Mouse (Mus musculus) mesoderm, embryonic 11.5 days (tissue): Measurements from ENCODE around the gene Rab43.
A peak's percentile ranks its signal among the peaks of the same experiment; 100 is the strongest.
"Not testable (repeated sequence)": the region's sequence is repeated elsewhere in the genome, so short reads cannot be mapped to it uniquely, and the experiment has no call there.

Experiments used
- DNase-seq: peaks from one replicate; pipeline ENCODE4 v3.0.0-alpha.2; 2012; ENCODE audit warnings: low read depth, low spot score

The Rab43 gene

DNA sequence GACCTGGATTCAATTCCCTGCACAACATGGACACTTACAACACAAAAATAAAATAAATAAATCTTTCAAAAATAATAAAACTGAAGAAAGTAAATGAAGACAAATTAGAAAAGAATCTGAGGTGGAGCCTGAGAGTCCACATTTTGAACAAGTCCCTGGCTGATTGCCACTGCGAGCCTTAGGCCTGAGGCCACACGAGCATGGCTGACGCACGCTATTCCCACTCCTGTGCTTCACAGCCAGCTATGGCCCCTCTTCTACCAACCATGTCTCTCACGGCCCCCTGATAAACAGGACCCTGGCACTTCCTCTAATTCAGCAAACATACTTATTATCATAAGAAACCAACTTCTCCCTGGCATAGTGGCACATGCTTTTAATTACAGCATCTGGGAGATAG, 25.3 kb downstream of the Rab43 start:
- no peak for DNase-seq

DNA sequence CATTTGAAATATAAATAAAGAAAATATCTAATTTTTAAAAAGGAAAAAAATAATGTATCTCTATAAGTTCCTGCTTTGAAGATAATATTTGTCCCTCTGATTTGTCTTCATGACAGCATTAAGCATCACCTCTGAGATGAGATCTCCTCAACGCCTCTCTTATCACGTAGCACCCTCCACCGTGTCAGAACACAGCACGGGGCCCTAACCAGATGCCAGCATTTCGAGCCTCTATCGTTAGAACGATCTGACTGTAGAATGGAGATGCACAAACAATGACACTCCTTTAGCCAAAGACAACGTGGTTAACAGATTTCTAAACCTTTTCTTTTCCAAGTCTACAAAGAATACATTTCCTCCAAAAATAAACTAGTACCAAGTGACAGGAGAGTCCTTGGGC, 27.9 kb downstream of the Rab43 start:
- DNase-seq, result no peak

DNA sequence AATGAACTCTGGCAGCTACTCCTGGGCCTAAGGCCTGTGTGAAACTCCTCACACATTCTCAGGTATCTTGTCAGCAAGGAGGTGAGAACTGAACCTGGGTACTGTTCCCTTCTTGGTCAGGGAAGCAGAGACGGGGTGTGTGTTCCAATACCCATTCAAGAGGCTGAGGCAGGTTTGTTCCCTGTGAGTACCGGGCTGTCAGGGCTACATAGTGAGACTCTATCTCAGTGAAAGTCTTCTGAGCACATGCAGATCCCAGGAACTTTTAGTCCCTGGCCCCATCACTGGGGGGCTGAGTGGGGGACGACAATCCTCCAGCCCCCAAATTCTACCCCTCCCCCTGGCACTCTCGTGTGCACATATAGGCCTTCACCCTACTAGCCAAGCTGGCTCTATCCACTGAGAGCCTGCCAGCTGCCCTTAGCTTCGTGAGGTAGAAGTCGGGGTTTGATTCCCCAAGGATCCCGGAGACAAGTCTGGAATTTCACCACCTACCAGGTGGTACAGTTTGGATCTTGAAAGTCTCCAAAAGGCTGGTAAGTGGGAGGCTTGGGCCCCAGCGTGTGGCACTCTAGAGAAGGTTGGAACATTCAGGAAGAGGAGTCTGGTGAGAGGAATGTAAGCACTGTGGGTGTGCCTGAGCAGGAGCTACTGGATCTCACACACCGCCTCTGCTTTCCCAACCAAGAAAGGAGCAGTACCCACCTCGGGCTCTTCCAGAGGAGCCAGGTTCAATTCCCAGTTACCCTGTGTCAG, 31.2 kb downstream of the Rab43 start:
- no peak for DNase-seq

DNA sequence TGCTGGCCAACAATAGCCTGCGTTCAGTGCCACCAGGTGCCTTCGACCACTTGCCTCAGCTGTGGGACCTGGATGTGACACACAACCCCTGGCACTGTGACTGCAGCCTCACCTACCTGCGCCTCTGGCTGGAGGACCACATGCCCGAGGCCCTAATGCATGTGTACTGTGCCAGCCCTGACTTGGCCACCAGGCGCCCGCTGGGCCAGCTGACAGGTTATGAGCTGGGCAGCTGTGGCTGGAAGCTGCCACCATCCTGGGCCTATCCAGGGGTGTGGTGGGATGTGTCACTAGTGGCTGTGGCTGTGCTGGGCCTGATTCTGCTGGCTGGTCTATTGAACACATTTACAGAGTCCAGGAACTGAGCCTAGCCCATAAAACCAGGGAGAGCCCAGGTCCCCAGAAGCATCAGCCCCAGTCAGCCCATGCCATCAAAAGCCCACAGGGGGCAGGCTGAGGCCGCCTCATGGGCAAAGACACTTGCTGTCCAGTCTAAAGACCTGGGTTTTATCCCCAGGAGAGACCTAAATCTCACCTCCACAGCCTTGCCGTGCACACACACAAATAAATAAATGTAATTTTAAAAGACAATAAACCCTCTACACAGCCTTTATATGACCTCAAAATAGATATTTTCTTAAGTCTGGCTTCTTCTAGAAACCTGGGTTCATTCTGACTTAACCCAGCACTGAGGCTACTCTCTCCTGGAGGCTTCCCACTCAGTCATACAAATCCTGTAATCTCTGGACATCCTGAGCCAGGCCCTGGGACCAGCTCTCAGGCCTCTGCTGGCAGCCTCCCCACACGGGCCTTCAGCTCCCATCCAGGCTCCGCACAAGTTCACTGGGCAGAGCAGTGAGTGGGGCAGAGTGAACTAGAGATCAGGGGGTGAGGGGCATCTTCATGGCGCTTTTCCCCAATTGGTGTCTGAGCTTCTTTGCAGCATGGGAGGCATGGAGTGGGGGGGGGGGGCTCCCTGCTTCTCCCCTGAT, 32.5 kb downstream of the Rab43 start:
- DNase-seq, result no peak

DNA sequence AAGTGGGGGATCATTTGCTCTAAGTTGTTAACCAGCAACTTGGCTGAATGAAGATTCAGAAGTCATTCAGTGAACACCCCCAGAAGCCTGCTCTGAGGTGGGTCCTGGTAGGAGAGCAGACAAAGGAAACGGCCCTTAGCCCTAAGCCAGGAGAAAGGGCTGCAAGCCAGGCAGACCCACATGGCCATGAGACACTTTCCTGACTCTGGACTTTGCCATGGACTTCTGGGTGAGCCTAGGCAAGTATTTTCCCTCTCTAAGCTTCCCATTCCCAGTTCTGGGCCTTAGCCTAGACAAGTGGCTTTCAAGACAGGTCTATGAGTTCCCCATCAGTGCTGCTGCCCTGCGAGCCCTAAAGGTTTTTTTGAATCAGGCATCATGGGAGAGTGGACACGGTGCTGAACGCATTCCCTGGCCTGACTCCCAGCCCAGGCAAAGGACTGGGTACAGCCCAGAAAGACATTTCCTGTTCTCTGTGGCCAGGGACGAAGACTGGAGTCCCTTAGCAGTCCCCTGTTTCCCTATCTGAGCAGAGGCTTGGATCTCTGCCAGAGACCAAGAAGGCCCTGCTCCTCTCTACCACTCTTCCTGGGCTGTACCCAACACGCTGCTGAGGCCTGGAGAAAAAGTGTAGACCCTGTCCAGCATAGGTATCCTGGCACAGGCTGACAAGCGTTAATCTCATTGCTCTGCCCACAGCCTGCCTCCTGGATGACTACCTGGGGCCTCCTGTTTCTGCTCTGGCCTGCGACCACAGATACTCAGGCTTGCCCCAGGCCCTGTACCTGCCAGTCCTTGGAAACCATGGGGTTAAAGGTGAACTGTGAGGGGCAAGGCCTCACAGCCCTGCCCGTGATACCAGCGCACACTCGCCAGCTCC, 33.4 kb downstream of the Rab43 start:
- DNase-seq, result no peak

DNA sequence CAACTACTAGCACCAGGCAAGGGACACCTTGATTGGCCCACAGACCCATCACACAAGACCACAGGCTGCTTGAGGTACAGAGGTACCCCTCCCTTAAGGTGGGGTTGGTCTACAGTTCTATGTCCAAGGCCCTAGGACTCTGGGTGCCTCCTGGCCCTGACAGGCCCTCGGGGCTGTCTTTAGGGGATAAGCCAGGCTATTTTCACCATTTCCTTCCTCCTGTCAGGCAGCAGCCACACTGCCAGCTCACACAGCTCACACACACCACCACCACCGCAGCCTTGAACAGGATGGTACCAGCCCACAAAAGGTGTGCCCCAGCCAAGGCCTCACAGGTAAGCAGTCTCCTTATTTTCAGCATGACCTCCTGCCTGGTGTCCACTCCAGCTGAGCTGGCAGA, 34.1 kb downstream of the Rab43 start, which contains the start of gene Gp9:
Gene Gp9 (plus strand): TSS at position 231 of the 400 bp plus-strand sequence.
- DNase-seq, result no peak

DNA sequence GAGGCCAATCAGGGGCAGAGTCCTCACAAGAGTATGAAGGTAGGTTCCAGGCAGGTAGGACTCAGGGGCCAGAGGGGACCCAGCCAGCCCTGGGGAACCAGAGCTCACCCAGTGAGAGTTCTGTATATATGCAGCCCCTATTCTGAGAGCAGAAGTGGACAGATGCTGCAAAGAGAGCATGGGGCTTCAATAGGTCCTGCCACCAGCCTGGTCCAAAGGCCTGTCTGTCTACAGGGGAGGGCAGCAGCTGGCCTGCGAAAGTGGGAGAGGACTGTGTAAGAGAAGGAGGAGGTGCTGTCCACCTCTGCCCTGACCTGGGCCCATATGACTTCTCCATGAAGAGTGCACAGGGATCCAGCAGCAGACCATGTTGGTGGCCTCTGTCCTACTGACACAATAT, 35.3 kb downstream of the Rab43 start:
- no peak for DNase-seq

DNA sequence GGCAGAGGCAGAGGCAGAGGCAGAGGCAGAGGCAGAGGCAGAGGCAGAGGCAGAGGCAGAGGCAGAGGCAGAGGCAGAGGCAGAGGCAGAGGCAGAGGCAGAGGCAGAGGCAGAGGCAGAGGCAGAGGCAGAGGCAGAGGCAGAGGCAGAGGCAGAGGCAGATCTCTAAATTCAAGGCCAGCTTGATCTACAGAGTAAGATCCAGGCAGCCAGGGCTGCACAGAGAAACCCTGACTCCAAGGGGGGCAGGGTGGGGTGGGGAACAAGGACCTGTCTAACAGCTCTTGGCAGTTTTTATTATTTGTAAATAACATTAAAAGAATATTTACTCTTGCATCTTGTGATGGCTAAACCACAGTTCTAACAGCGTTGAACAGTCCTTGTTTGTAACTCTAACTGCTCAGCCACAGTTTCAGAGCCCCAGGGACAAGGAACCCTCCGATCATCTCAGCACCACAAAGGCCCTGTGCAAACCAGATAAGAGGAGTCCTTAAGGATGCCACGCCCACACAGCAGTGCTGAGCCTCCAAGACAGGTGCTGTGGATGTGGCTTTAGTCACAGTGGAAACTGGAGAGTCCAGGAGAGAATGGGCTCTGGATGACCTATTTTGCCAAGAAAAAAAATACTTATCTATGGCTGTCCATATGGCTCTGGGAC, 36.2 kb downstream of the Rab43 start:
- DNase-seq, result no peak

DNA sequence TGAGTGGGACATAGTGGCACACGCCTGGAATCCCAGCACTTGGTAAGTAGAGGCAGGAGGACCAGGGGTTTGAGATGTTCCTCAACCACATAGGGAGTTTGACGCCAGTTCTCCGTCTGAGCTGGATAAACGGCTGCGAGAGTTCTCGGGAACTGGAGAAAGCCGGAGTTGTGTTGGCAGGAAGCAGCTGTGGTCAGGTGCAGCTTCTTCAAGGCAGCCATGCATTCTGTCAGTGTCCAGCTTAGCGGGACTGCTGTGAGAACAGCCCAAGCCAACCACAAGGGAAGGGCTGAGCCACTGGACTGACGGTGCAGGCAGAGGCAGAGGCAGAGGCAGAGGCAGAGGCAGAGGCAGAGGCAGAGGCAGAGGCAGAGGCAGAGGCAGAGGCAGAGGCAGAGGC, 37.1 kb downstream of the Rab43 start:
- DNase-seq, result no peak

DNA sequence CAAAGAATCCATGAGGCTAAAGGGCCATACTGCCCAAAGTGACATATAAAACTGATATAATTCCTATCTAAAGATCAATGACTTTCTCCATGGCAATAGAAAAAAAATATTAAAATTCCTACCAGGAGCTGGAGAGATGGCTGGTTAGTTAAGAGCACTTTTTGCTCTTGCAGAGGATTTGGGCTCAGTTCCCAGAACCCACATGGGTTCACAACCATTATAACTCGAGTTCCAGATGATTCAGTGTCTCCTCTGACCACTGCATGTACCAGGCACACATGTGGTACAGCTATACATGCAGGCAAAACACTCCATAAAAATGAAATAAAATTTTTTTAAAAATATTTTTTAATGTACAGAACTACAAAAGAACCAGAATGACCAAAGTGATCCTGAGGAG, 37.5 kb downstream of the Rab43 start:
- DNase-seq, result no peak

DNA sequence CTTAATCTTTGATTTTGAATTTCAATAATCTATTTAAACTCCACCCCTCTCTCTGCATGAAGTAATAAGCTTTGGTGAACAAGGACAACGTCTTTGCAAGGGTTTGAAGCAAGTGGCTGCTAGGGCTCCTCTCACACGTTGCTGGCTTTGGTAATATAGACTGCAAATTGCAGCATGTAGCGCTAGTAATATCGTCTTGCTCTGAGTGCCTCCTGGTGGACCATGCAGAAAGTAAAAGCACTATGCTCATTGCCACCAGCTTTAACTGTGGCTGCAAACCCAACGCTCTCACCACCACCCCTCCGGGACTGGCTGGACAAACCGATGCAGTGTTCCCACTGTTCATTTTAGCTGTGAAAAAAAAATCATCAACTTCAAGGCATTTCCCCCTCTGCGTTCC, 41.3 kb downstream of the Rab43 start:
- DNase-seq, result no peak

DNA sequence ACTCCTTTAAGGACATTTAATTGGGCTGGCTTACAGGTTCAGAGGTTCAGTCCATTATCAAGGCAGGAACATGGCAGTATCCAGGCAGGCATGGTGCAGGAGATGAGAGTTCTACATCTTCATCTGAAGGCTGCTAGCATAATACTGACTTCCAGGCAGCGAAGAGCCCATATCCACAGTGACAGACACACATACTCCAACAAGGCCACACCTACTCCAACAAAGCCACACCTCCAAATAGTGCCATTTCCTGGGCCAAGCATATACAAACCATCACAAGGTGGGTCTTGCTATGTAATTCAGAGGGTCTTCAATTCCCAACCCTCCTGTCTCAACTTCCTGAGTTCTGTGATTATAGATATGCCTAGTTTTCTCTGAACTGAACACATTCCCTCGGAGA, 47.7 kb downstream of the Rab43 start:
- not testable (repeated sequence) for DNase-seq

DNA sequence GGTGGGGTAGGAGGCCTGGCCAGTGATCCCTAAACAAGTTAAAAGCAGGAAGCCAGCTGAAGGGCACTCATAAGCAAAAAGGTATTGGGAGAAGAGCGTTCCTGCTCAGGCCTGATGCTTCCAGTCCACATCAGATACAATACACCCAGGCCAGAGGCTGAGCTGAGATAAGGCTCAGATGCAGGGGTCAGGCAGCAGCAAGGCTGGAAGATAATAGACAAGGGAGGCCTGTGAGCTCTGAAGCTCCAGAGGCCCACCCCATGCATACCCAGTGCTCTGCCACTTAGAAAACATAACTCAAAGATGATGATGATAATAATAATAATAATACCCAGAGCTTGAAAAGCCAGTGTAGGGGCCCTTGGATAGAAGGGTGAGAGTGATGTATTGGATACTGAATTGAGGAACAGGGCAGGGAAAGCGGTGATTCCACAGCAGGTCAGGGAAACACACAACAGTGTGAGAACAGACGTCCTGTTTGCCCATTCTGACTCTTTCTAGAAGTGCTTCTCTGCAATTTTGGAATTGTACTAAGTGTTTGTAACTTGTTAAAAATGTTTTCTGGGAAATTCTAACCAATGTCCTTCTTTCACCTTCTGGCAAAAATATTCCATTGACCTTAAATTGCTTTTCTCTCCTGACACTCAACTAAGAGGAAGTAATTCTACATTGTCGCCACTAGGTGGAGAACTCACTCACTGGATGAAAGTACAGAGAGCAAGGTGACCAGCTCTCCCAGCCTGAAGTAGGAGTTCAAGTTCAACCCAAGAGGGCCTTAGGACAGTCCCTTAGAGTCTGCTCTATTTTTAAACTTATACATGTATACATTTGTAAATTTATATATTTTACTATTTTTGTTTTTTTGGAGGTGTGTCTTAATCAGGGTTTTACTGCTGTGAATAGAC, 48.3 kb downstream of the Rab43 start:
- DNase-seq, result peak; percentile 48

DNA sequence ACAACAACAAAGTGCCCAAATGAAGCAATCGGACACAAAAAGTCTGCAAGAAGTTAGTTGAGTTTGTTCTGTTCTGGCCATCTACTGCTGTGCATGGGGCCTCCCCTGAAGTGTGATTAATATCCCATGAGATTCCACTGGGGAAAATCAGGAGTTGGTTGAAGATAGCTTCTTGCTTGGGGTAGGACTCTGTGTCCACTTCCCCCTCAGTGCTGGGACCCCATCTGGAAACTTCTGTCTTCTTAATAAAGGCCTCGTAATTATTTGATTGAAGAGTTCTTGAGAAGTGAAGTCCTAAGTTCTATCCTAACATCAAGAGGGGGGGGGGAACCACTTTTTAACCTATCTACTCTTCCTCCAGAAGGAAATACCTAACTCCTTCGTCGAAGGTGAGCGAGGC, 49.8 kb downstream of the Rab43 start:
- DNase-seq, result no peak

DNA sequence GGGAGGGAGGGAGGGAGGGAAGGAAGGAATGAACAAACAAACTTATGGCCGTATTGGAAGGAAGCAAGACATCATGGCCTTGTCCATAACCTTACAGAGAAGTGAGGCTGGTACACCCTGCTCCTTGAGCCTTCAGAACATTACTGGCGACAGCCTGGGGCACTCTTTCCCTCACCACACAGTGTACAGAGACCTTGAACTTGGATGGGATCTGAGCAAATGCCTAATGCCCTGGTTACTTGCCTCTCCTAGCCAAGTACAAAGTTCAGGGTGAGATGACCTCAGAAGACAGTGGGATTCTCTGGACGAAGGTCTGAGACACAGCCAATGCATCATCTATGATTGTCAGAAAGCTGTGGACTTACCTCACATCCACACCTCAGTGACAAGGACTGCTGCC, 52.1 kb downstream of the Rab43 start:
- no peak for DNase-seq

DNA sequence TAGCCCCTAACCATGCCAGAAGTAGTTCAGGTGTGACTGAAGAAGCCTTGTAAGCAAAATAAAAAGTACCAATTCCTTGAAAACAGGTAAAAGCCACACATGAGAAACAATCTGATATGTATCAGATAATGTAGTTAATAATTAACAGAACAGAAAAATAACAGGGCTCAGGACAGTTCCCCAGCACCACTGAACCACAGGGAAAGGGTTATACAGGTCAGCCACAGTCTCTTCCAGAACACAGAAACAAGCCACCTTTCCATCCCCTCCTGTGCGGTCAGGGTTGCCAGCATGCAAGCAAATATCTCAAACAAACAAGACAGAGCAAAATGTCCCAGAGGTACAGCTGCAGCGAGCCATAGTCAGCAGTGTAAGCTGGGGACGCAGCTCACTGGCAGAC, 52.6 kb downstream of the Rab43 start:
- no peak for DNase-seq

DNA sequence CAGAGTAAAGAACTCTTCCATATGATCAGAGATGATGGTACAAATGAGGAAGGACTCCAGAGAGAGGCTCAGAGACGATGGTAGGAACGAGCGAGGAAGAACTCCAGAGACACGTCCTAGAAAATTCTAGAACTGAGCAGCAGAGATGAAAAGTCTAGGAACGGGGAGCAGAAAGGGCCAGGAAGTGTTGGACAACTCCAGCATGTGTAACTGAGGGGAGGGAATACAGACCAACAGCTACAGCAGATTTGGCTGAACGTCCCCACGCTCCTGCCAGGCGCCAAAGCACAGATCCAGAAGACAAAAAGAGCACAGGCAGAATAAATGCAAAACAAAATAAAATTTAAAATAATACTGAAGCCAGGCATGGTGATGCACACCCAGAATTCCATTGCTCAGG, 55.1 kb downstream of the Rab43 start:
- DNase-seq, result no peak

DNA sequence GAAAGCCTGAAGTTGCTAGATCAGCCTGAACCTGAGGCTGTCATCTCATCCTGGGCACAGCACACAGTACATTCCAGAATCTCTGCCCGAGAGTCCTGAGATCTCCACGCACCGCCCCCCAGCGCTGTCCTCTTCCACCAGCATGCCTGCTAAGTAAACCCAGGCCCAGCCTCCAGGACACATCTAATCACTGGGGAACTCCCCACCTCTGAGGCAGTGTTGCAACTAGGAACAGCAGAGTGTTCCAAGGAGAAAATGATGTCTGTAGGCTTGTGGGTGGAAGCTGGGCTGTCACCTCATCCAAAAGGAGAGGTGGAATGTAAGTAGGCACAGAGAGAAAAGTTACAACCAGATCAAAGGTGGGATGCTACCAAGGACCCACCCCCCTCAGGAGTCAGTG, 56.8 kb downstream of the Rab43 start:
- DNase-seq, result no peak

DNA sequence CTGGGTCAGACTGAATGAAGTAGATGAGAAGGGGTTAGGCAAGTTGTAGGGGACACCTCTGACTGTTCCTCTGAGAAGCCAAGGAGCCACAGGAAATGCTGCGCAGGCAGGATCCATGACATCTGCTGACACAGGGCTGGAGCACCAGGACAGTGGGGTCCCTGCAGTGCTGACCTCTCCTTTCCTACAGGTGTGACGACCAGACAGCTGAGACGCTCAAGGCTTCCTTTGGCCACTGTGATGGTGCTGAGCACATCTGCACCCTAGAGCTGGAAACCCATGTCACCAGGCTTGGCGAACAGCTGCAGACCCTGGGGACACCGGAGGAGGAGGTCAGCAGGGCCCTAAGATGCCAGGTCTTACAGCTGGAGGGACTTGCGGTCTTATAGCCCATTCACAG, 60.4 kb downstream of the Rab43 start:
- no peak for DNase-seq
